Mouse (Mus musculus): Measurements from ENCODE around the gene Vmn1r193. TPM values are rescaled to one million over a fixed set of nuclear protein-coding genes. Genes with fewer than 3 reads are reported as not detected.
"Not testable (repeated sequence)": the region's sequence is repeated elsewhere in the genome, so short reads cannot be mapped to it uniquely, and the experiment has no call there.

Vmn1r193 gene
- not detected in 2 replicates for polyA plus RNA-seq (2016; fragmentation: Nextera tagmentation; extraction: Ambion mirVana)

DNA sequence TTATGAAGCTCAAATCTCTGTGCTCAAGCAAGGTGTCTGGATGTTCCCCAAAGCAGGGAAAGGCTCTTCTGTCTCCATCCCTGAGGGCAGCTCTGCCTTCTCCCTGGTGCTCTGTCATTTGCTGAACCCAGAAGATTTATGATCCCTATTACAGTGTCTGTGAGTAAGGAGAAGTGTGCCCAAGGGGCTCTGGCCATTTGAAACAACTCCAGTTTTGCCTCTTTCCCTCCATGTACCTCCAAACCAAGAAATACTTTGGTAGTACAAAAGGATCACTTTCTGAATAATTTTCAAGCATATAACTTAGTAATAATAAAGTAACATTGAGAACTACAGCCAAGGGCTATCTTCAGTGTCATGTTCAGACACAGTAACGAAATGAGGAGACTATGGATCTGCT is at the start of gene Vmn1r193:
Gene Vmn1r193, minus strand, starts transcription at position 101 of the 400 bp plus-strand sequence.
- not testable (repeated sequence) for H3K9me3 ChIP-seq; H3K4me1 ChIP-seq; H3K36me3 ChIP-seq (replicated peaks); DNase-seq (ENCODE audit: extremely low spot score, low spot score); H3K27me3 ChIP-seq (ENCODE audit: poor library complexity, severe bottlenecking); H3K4me3 ChIP-seq; H3K27ac ChIP-seq
- 74% methylated on average over 1 of the region's 1 CpGs for WGBS

DNA sequence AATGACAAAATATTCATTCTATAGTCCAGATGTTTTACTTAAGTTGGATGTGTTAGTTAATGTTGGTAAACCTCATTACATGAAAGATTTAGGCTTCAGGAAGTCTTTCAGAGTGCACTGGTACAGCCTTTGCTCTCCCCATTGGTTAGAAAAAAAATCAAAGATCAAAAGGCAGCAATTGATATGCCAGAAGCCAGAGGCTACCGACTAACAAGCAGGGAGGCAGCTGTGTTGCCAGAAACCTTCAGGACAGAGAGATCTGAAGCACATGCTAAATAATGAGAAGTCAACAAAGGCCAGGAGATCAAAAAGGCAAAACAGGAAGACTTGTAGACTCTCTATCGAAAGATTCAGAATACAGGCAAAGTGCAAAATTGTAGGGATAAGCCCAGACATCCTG is 48.8 kb upstream of the Vmn1r193 start:
- Histone ChIP-seq H3K36me3 (replicated peaks) (no peaks in the 10 kb centered on the region), H3K4me3 (no peak overlapping the region), H3K27me3 (ENCODE audit: poor library complexity, severe bottlenecking) (no peaks in the 10 kb centered on the region), H3K4me1 (0 out of 2 replicates have a peak, but pooled peaks cover 6% of the 10 kb centered on the region), H3K9me3 (no peaks in the 10 kb centered on the region), H3K27ac (no peak overlapping the region)
- DNase-seq (ENCODE audit: extremely low spot score, low spot score), result no peak
- WGBS, result 60% methylated on average over 2 of the region's 2 CpGs

DNA sequence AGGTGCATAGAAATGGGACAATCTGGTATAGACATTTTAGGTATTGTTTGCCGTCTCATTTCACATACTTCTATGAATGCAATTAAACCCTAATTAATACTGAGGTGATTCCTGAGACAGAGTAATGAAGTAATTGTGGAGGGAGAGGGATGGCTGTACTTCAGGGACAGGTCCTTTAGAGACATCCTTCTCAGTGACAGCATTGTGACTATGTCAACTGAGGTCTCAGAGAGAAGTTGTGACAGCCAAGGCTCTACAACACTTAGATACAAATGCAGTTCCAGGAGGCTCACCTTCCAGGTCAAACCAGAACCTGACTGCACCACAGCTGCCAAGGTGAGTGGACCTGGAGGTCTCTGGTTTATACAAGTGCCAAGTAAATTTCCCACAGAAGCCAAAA is 47.3 kb upstream of the Vmn1r193 start, which contains the start of gene Vmn1r195:
Gene Vmn1r195, plus strand, starts transcription at position 301 of the 400 bp plus-strand sequence.
- not testable (repeated sequence) for DNase-seq (ENCODE audit: extremely low spot score, low spot score); H3K4me1 ChIP-seq; H3K27me3 ChIP-seq (ENCODE audit: poor library complexity, severe bottlenecking); H3K36me3 ChIP-seq (replicated peaks); H3K9me3 ChIP-seq; H3K27ac ChIP-seq; H3K4me3 ChIP-seq
- 90% methylated on average over 1 of the region's 1 CpGs for WGBS

DNA sequence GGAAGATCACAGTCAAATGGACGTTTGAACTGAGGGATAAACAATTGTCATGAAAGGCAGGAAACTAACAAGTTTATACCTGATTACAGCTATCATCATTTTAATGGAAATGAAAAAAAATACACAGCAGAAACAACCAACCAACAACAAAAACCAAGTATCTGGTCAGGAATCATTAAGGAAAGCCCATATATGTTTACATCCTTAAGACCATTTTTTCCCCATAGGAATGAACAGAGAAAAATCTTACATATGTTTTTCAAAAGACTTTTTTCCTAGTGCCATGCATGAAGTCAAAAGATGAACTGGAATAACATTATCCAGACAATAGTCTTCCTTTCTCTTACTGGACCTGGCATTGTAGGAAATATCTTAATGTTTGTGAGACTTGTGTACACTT is 21.0 kb upstream of the Vmn1r193 start, which contains the start of gene Vmn1r194:
Gene Vmn1r194, plus strand, starts transcription at position 301 of the 400 bp plus-strand sequence.
- Histone ChIP-seq H3K36me3 (replicated peaks) (no peaks in the 10 kb centered on the region), H3K4me3 (no peak within 1 kb of the TSS), H3K27me3 (ENCODE audit: poor library complexity, severe bottlenecking) (no peaks in the 10 kb centered on the region), H3K4me1 (no peaks in the 10 kb centered on the region), H3K27ac (no peak within 1 kb of the TSS), H3K9me3 (no peaks in the 10 kb centered on the region)
- 65% methylated on average over 1 of the region's 1 CpGs for WGBS
- no peak for DNase-seq (ENCODE audit: extremely low spot score, low spot score)

DNA sequence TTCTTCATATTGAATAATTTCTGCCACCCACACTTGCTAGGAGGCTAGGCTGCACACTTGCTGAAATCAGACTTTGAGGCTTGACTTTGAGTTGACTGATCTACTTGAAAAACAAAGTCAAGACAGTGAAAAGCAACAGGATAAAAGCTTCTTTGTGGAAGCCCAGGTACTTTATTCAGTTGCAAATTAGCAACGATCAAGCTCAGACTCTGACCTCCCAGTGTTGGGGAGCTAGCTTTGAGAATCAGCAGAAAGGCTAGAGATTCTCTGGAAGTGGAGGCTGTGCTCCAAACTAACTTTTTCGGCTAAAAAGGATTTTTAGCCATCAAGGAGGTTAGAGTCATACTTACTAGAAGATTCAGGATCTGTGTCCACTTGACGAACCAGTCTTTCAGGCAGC is 30.2 kb downstream of the Vmn1r193 start:
- 73% methylated on average over 3 of the region's 3 CpGs for WGBS
- H3K4me1 ChIP-seq; DNase-seq (ENCODE audit: extremely low spot score, low spot score); H3K36me3 ChIP-seq (replicated peaks); H3K27me3 ChIP-seq (ENCODE audit: poor library complexity, severe bottlenecking); H3K4me3 ChIP-seq; H3K27ac ChIP-seq; H3K9me3 ChIP-seq: not testable (repeated sequence)

DNA sequence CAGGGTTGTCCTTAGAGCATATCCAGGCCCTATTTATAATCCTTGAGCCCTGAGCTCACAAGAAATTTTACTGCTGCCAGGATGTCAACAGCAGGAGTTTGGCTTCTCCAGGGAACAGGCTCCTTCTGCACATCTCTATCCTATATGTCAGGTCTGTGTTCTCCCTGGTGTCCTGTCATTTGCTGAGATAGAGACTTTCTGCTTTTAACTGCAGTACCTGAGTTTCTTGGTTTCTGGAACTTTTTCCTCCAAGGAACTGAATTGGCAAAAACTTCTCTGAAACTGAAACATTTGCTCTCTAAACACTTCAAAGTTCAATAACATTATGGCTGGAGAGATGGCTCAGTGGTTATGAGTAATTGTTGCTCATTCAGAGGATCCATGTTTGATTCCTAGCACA is 31.9 kb downstream of the Vmn1r193 start, which contains the start of gene Vmn1r192:
Gene Vmn1r192, minus strand, starts transcription at position 101 of the 400 bp plus-strand sequence.
- Histone ChIP-seq H3K27me3 (ENCODE audit: poor library complexity, severe bottlenecking) (no peaks in the 10 kb centered on the region), H3K4me1 (no peaks in the 10 kb centered on the region), H3K36me3 (replicated peaks) (no peaks in the 10 kb centered on the region)

DNA sequence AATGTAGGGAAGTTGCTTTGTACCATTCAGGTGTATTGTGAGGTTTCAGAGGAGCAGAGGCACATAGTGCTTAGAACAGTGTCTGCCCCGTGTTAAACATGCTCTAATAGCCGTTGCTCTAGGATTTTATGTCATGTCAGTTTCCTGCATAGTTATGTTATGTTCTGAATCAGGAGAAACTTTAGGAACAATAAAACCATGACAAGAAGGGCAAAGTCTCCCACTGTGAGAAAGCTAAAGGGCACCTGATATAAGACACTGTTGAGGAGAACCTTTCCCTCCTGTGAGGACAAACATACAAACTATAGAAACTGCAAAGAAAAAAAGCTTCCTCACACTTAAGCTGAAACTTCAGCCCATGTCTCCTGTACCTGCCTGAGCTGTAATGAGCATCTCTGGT is 32.6 kb downstream of the Vmn1r193 start:
- Histone ChIP-seq H3K4me1 (no peaks in the 10 kb centered on the region), H3K9me3 (no peaks in the 10 kb centered on the region), H3K4me3 (no peak overlapping the region), H3K27me3 (ENCODE audit: poor library complexity, severe bottlenecking) (no peaks in the 10 kb centered on the region), H3K27ac (no peak overlapping the region), H3K36me3 (replicated peaks) (no peaks in the 10 kb centered on the region)
- no peak for DNase-seq (ENCODE audit: extremely low spot score, low spot score)
- WGBS, result 93% methylated on average over 2 of the region's 2 CpGs

More for the DNA sequence above, 31.9 kb downstream of the Vmn1r193 start, which contains the start of gene Vmn1r192:
- DNase-seq (ENCODE audit: extremely low spot score, low spot score), result no peak
- Histone ChIP-seq H3K27ac (no peak within 1 kb of the TSS), H3K4me3 (no peak within 1 kb of the TSS), H3K9me3 (no peaks in the 10 kb centered on the region)

DNA sequence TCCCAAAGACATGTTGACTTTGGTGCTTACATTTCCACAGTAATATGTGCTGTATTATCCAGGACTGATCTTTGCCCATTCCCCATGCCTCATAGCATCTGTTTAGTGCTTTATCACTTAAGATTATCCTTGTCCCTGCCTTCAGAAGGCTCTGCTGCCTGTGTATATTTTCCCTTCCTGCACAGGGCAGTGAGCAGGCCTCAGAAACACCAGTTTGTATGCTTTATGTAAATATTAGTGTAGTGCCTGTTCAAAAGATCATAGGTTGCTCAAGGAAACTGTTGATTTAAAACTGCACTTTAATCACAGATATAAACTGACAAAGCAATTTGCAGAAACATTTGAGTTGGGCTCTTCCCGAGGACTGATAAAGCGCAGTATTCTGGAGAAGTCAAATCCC is 33.6 kb downstream of the Vmn1r193 start:
- no peak overlapping the region for H3K4me3 ChIP-seq
- DNase-seq (ENCODE audit: extremely low spot score, low spot score), result no peak
- H3K27me3 ChIP-seq (ENCODE audit: poor library complexity, severe bottlenecking), result no peaks in the 10 kb centered on the region
- H3K9me3 ChIP-seq, result no peaks in the 10 kb centered on the region
- WGBS, result 93% methylated on average over 2 of the region's 2 CpGs
- no peaks in the 10 kb centered on the region for H3K4me1 ChIP-seq
- H3K36me3 ChIP-seq (replicated peaks), result no peaks in the 10 kb centered on the region
- no peak overlapping the region for H3K27ac ChIP-seq

DNA sequence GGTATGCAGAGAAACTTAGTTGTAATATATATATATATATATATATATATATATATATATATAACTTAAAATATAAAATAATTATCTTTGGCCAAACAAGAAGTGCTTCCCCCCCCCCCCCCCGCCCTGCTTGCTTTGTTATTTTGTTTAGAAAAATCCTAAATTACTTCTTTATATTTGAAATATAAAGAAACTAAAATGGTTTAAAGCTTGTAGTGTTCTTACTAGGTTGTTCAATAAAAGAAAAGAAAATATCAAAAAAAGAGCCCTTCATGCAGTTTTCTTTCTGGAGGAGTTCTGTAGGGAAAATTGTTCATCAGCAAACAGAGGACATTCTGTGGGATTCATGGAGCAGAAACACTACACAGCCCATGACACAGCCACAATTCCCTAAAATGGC is 39.1 kb downstream of the Vmn1r193 start, which contains the start of gene Vmn1r191:
Gene Vmn1r191, minus strand, starts transcription at position 101 of the 400 bp plus-strand sequence.
- H3K4me3 ChIP-seq, result no peak within 1 kb of the TSS
- H3K27me3 ChIP-seq (ENCODE audit: poor library complexity, severe bottlenecking), result no peaks in the 10 kb centered on the region
- H3K9me3 ChIP-seq, result no peaks in the 10 kb centered on the region
- H3K36me3 ChIP-seq (replicated peaks), result no peaks in the 10 kb centered on the region
- H3K27ac ChIP-seq, result no peak within 1 kb of the TSS
- H3K4me1 ChIP-seq, result no peaks in the 10 kb centered on the region
- WGBS, result 73% methylated on average over 1 of the region's 1 CpGs
- DNase-seq (ENCODE audit: extremely low spot score, low spot score), result no peak

DNA sequence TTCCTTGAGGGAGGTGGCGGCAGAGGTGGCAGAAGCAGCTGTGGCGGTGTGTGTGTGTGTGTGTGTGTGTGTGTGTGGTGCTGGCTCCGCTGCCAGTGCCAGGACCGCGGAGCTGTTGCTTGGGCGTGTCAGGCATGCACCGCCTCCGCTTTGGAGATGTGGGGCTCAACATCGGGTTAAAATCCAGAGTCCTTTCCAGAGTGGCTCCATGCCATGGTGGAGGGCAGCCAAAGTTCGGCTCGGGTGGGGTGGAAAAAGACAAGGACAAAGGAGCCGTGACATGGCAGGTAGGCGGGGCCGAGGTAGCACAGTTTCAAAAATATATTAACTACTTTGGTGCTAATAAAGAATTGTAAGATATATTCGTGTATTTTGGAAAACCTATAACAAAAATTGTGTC is 54.5 kb downstream of the Vmn1r193 start:
- Histone ChIP-seq H3K4me1 (no peaks in the 10 kb centered on the region), H3K36me3 (replicated peaks) (no peaks in the 10 kb centered on the region), H3K9me3 (peaks cover 12% of the 10 kb centered on the region), H3K4me3 (no peak overlapping the region), H3K27ac (no peak overlapping the region), H3K27me3 (ENCODE audit: poor library complexity, severe bottlenecking) (no peaks in the 10 kb centered on the region)
- 93% methylated on average over 15 of the region's 15 CpGs for WGBS
- DNase-seq (ENCODE audit: extremely low spot score, low spot score), result no peak

Small RNA genes within 50 kb of the gene (microRNA-seq; reads per million reads assigned to microRNA genes)
- not detected for gene Gm23282
- not detected for gene Gm25084

Other genes with a start within 250 kb of the Vmn1r193 start
- 0.09 TPM in 1 of 2 replicates, not detected in the other for gene Pom121l2, start 242.0 kb downstream of the Vmn1r193 start, polyA plus RNA-seq (2016; fragmentation: Nextera tagmentation; extraction: Ambion mirVana)
- gene Prss16, start 213.4 kb downstream of the Vmn1r193 start, polyA plus RNA-seq (2016; fragmentation: Nextera tagmentation; extraction: Ambion mirVana), result 0.26 and 0.41 TPM in 2 replicates
- 12.1 and 14.3 TPM in 2 replicates for gene Hist1h2ah, start 187.6 kb downstream of the Vmn1r193 start, polyA plus RNA-seq (2016; fragmentation: Nextera tagmentation; extraction: Ambion mirVana)
- 6.4 and 7.7 TPM in 2 replicates for gene Hist1h2bk, start 187.3 kb downstream of the Vmn1r193 start, polyA plus RNA-seq (2016; fragmentation: Nextera tagmentation; extraction: Ambion mirVana)
- gene Hist1h4i, start 181.8 kb downstream of the Vmn1r193 start, polyA plus RNA-seq (2016; fragmentation: Nextera tagmentation; extraction: Ambion mirVana), result 53.1 and 58.6 TPM in 2 replicates
- 54.9 and 55.0 TPM in 2 replicates for gene Hist1h2ag, start 180.2 kb downstream of the Vmn1r193 start, polyA plus RNA-seq (2016; fragmentation: Nextera tagmentation; extraction: Ambion mirVana)
- 11.7 and 14.9 TPM in 2 replicates for gene Hist1h2bj, start 179.9 kb downstream of the Vmn1r193 start, polyA plus RNA-seq (2016; fragmentation: Nextera tagmentation; extraction: Ambion mirVana)
- not detected in 2 replicates for gene Vmn1r188, start 138.7 kb downstream of the Vmn1r193 start, polyA plus RNA-seq (2016; fragmentation: Nextera tagmentation; extraction: Ambion mirVana)
- not detected in 2 replicates for gene Vmn1r189, start 117.3 kb downstream of the Vmn1r193 start, polyA plus RNA-seq (2016; fragmentation: Nextera tagmentation; extraction: Ambion mirVana)
- not detected in 2 replicates for gene Vmn1r191, start 39.2 kb downstream of the Vmn1r193 start, polyA plus RNA-seq (2016; fragmentation: Nextera tagmentation; extraction: Ambion mirVana)
- gene Vmn1r192, start 32.0 kb downstream of the Vmn1r193 start, polyA plus RNA-seq (2016; fragmentation: Nextera tagmentation; extraction: Ambion mirVana), result not detected in 2 replicates
- gene Vmn1r194, start 21.1 kb upstream of the Vmn1r193 start, polyA plus RNA-seq (2016; fragmentation: Nextera tagmentation; extraction: Ambion mirVana), result not detected in 2 replicates
- gene Vmn1r195, start 47.4 kb upstream of the Vmn1r193 start, polyA plus RNA-seq (2016; fragmentation: Nextera tagmentation; extraction: Ambion mirVana), result not detected in 2 replicates
- gene Vmn1r196, start 66.8 kb upstream of the Vmn1r193 start, polyA plus RNA-seq (2016; fragmentation: Nextera tagmentation; extraction: Ambion mirVana), result not detected in 2 replicates
- gene Vmn1r197, start 101.4 kb upstream of the Vmn1r193 start, polyA plus RNA-seq (2016; fragmentation: Nextera tagmentation; extraction: Ambion mirVana), result not detected in 2 replicates
- not detected in 2 replicates for gene Vmn1r198, start 127.2 kb upstream of the Vmn1r193 start, polyA plus RNA-seq (2016; fragmentation: Nextera tagmentation; extraction: Ambion mirVana)
- not detected in 2 replicates for gene Vmn1r199, start 156.7 kb upstream of the Vmn1r193 start, polyA plus RNA-seq (2016; fragmentation: Nextera tagmentation; extraction: Ambion mirVana)
- not detected in 2 replicates for gene Vmn1r200, start 167.2 kb upstream of the Vmn1r193 start, polyA plus RNA-seq (2016; fragmentation: Nextera tagmentation; extraction: Ambion mirVana)
- not detected in 2 replicates for gene Vmn1r201, start 248.8 kb upstream of the Vmn1r193 start, polyA plus RNA-seq (2016; fragmentation: Nextera tagmentation; extraction: Ambion mirVana)